Mouse (Mus musculus) stomach, embryonic 16.5 days (tissue): ENCODE measurements around the gene Sart1. TPM values are rescaled to one million over a fixed set of nuclear protein-coding genes. Genes with fewer than 3 reads are reported as not detected.
A peak's percentile ranks its signal among the peaks of the same experiment; 100 is the strongest.

Source experiments
- ATAC-seq: fragments of 200-750 bp; cut with Nextera tagmentation; 2 replicates; pipeline ENCODE4 v1.8.0; 2017; ENCODE audit warnings: moderate number of reproducible peaks, moderate TSS enrichment; ENCODE audit not compliant: insufficient read depth, low FRiP score
- H3K27ac ChIP-seq: fragments of 300-500 bp; sonication (generic); 2 replicates; pipeline ENCODE4 v1.5.1; 2014; ENCODE audit warnings: low read length
- H3K27me3 ChIP-seq: fragments of 300-500 bp; sonication (generic); 2 replicates; pipeline ENCODE4 v1.6.1; 2014; ENCODE audit warnings: low read length, control low read depth, mixed read lengths; ENCODE audit not compliant: control insufficient read depth, insufficient read depth
- H3K36me3 ChIP-seq: fragments of 300-500 bp; sonication (generic); 2 replicates; pipeline ENCODE4 v1.6.1; 2014; ENCODE audit warnings: low read length; ENCODE audit not compliant: control insufficient read depth, insufficient read depth
- H3K4me1 ChIP-seq: fragments of 300-500 bp; sonication (generic); 2 replicates; pipeline ENCODE4 v1.6.1; 2014; ENCODE audit warnings: low read length, control low read depth, mixed read lengths; ENCODE audit not compliant: control insufficient read depth, insufficient read depth
- H3K4me2 ChIP-seq: fragments of 300-500 bp; sonication (generic); 2 replicates; pipeline ENCODE4 v1.6.1; 2014; ENCODE audit warnings: low read depth, low read length, mixed read lengths
- H3K4me3 ChIP-seq: fragments of 300-500 bp; sonication (generic); replicated peaks from 2 replicates; pipeline ENCODE4 v1.5.1; 2014; ENCODE audit warnings: mild to moderate bottlenecking, low read length
- H3K9ac ChIP-seq: fragments of 300-500 bp; sonication (generic); 2 replicates; pipeline ENCODE4 v1.6.1; 2014; ENCODE audit warnings: low read length
- H3K9me3 ChIP-seq: fragments of 300-500 bp; sonication (generic); replicated peaks from 2 replicates; pipeline ENCODE4 v1.6.1; 2016; ENCODE audit warnings: low read length, control low read depth; ENCODE audit not compliant: control insufficient read depth
- WGBS: fragments of 180-500 bp; shearing (Covaris S2); extraction: QIAGEN DNeasy Blood & Tissue Kit; methylation state at CpG from one replicate; pipeline ENCODE4 v1.1.7; 2014; 5-methylcytosine and 5-hydroxymethylcytosine counted together
- polyA plus RNA-seq: library from polyadenylated mRNA; unstranded; fragments of >200 nt; fragmentation: Nextera tagmentation; extraction: Ambion mirVana; gene quantifications from 2 replicates; pipeline ENCODE4 v1.2.1, GENCODE M21; 2015

Sart1 gene
- polyA plus RNA-seq, 1 experiment from 2014 or later: 56.4 TPM

DNA sequence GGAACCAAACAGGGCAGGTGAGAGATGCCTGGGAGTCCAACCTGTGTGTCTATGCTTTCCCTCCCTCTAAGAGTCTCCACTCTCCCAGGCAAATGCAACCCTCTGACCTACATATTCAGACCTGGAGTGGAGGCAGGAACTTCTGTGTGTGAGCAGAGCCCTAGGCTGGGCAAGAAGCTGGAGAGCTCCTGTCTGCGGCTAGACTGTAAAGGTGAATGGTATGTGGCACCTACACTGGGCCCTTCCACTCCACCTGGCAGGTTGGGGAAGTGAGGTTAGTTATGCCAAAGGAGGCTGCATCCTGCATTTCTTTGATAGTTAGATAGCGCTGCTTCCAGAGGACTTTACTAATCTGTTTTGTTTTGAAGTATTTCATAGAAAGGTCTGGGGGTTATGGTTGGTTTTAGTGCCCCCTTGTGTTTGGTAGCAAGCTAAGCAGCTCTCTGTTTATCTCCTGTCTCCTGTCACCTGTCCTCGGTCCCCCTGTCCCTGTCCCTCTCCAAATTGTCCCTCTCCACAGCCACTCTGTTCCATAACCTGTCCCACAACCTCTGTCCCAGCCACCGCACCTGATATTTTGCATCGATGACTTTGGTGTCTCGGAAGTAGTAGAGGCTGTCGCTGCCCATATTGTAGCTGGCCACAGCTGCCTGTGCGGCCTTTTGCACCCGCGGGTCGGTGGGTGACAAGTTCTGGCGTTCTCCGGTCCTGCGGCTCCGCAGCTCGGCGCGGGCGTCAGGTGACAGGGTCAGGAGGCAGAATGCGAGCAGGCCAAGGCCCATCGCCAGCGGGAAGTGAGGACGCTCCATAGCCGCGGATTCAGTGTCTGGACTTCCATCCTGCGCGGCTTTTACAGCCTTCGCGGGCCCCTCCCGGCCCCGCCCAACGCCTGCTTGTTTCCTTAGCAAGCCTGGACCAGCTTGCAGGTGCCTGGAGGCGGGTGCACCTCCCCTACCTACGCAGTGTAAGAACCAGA, 39.7 kb downstream of the Sart1 start:
- Histone ChIP-seq H3K4me2 (peak overlapping the region; percentile 57), H3K4me1 (no peaks in the 10 kb centered on the region), H3K27ac (no peak overlapping the region), H3K9ac (peak overlapping the region; percentile 72), H3K4me3 (peak overlapping the region; percentile 35), H3K27me3 (no peaks in the 10 kb centered on the region), H3K9me3 (no peaks in the 10 kb centered on the region), H3K36me3 (no peaks in the 10 kb centered on the region)
- peak; percentile 45; the same call in 1 of the 2 replicates for ATAC-seq
- WGBS: 5% methylated on average over 34 of the region's 34 CpGs

DNA sequence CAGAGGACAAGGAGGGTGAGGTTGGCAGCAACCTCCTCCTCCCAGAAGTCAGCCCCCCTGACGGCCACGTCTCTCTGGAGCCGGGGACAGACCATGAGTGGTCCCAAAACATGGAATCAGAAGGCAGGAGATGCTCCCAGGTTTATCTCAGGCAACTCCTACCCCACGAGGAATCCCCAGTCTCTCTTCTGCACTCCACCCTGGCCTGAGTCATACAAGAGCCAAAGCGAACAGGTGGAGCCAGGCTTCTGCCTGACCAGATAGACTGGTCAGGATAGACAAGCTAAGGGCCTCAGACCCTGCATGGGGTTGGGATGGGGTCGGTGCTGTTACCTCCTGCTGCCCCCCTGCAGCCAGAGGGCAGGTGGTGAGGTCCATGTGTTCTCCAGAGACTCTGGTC, 40.4 kb downstream of the Sart1 start:
- Histone ChIP-seq H3K9me3 (no peaks in the 10 kb centered on the region), H3K4me2 (no peak overlapping the region), H3K4me1 (no peaks in the 10 kb centered on the region), H3K36me3 (no peaks in the 10 kb centered on the region), H3K9ac (no peak overlapping the region), H3K27ac (no peak overlapping the region), H3K27me3 (no peaks in the 10 kb centered on the region), H3K4me3 (no peak overlapping the region)
- no peak for ATAC-seq
- 72% methylated on average over 6 of the region's 6 CpGs for WGBS

DNA sequence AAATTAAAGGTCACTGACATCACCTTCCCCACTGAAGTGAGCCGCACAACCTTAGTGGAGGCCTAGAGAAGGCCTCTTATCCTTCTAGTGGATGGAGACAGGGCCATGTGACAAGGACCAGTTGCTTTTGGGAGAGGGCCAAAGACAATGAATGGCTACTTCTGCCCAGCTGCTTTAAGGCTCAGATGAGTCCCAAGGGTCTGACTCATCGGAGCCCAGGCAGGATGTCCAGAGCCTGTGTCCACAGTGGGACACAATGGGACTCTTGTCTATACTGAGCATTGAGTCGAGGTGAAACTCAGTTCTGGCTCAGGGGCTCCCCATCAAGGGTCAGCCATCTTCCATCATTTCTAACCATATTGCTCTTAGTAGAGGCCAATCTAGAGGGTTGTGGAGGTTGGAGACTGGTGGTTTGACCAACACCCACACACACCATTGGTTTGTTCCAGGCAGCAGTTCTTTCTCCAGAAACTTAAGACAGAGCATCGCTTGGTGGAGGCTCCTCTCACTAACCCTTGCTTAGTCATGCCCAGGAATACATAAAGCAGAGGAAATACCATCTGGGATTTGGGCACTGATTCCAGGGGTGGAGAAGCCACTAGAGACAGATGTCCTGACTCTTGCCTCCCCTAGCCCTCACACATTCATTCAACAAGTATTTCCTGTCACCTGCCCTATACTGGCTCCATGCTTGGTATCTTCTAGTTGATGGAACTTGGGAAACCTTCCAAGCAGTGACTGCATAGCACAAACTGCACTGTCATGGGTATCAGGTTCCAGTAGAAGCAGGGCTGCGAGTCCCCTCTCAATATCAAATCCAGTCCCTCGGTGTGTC, 43.0 kb downstream of the Sart1 start:
- Histone ChIP-seq H3K36me3 (no peaks in the 10 kb centered on the region), H3K27ac (no peak overlapping the region), H3K9me3 (no peaks in the 10 kb centered on the region), H3K4me1 (no peaks in the 10 kb centered on the region), H3K27me3 (no peaks in the 10 kb centered on the region), H3K4me3 (no peak overlapping the region), H3K4me2 (no peak overlapping the region), H3K9ac (no peak overlapping the region)
- 71% methylated on average over 6 of the region's 6 CpGs for WGBS
- no peak for ATAC-seq

DNA sequence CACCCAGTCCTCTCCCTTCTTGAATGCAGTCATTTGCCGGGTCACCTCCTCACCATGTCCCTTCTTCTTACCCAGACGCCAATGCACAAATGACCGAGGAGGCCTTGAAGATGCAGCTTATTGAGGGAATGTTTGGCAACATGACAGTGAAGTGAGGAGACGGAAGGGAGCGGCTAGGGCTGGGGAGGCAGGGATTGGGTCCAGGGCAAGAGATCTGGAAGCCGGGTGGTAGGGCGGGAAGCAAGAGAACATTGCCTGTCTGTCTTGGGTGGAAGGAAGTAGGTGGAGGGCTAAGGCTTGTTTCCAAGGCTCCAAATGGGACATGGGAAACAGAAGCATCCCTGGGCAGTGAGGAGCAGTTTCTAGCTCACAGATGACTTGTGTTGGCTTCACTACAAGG, 47.1 kb downstream of the Sart1 start:
- H3K9me3 ChIP-seq: no peaks in the 10 kb centered on the region
- no peaks in the 10 kb centered on the region for H3K36me3 ChIP-seq
- H3K27me3 ChIP-seq: no peaks in the 10 kb centered on the region
- no peak overlapping the region for H3K27ac ChIP-seq
- no peak overlapping the region for H3K4me2 ChIP-seq
- H3K4me1 ChIP-seq: no peaks in the 10 kb centered on the region
- no peak overlapping the region for H3K9ac ChIP-seq
- 92% methylated on average over 7 of the region's 7 CpGs for WGBS
- H3K4me3 ChIP-seq: no peak overlapping the region
- ATAC-seq: no peak

DNA sequence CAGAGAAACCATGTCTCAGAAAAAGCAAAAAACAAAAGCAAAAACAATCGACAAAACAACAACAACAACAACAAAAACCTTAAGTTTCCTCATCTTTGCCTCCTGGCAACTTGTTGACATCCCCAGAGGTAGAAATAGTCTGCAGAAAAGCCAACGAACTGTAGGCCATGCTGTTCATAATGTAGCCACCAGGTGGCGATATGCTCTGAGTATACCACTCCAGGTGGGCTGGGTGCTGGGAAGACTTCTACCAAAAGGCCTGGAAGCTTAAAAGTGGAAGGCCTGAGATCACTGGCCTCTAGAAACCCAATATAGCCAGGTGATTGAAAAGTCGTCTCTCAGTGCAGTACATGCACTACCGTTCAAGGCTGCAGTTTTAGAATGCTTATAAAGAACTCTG, 50.5 kb downstream of the Sart1 start:
- H3K4me1 ChIP-seq: no peaks in the 10 kb centered on the region
- H3K9ac ChIP-seq: no peak overlapping the region
- 17% methylated on average over 5 of the region's 5 CpGs for WGBS
- no peak overlapping the region for H3K4me3 ChIP-seq
- ATAC-seq: no peak
- no peak overlapping the region for H3K27ac ChIP-seq
- no peak overlapping the region for H3K4me2 ChIP-seq
- H3K9me3 ChIP-seq: no peaks in the 10 kb centered on the region
- H3K36me3 ChIP-seq: no peaks in the 10 kb centered on the region
- H3K27me3 ChIP-seq: no peaks in the 10 kb centered on the region

DNA sequence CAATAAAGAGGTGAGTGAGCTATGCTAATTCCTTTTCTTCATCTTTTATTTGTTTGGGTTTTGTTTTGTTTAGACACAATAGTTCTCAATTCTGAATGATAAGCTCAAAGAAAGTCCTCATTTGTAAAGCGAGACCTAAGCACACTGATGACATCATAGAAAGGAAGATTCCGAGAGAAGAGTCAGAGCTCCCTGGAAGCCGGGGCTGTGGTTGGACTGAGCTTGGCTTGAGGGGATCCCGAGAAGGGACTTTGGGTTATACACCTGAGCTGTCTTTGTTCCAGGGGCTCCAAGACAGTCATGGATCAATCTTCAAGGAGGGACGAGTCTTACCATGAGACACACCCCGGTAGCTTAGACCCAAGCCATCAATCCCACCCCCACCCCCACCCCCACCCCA, 53.1 kb downstream of the Sart1 start, which contains the start of gene Catsper1:
TSS of gene Catsper1 (plus strand) at position 301 of the 400 bp plus-strand sequence.
- 85% methylated on average over 6 of the region's 6 CpGs for WGBS
- Histone ChIP-seq H3K4me2 (no peak within 1 kb of the TSS), H3K4me3 (no peak within 1 kb of the TSS), H3K9me3 (no peaks in the 10 kb centered on the region), H3K9ac (no peak within 1 kb of the TSS), H3K4me1 (no peaks in the 10 kb centered on the region), H3K27ac (no peak within 1 kb of the TSS), H3K27me3 (no peaks in the 10 kb centered on the region), H3K36me3 (no peaks in the 10 kb centered on the region)
- ATAC-seq: no peak

DNA sequence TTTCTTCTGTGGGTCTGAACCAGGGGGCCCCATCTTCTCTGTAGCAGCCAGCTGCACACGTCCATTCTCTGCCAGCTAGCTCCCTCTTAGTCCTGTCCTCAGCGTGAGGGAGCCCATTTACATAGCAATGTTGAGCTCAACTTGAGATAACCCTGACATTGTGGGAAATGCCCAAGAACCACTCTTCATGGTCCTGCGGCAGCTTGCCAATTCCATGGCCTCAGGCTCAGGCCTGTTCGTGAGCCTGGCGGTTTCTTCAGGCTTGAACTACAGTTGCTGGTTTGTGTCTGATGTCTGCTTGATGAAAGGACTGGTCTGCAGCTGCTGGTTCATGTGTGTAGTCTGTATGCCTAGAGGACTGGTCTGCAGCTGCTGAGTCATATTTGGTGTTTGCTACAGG, 53.8 kb downstream of the Sart1 start:
- no peak; the same call in 1 of the 2 replicates for ATAC-seq
- Histone ChIP-seq H3K27ac (no peak overlapping the region), H3K36me3 (no peaks in the 10 kb centered on the region), H3K27me3 (no peaks in the 10 kb centered on the region), H3K9me3 (no peaks in the 10 kb centered on the region), H3K4me2 (no peak overlapping the region), H3K9ac (no peak overlapping the region), H3K4me1 (no peaks in the 10 kb centered on the region), H3K4me3 (no peak overlapping the region)
- WGBS: 66% methylated on average over 5 of the region's 5 CpGs

DNA sequence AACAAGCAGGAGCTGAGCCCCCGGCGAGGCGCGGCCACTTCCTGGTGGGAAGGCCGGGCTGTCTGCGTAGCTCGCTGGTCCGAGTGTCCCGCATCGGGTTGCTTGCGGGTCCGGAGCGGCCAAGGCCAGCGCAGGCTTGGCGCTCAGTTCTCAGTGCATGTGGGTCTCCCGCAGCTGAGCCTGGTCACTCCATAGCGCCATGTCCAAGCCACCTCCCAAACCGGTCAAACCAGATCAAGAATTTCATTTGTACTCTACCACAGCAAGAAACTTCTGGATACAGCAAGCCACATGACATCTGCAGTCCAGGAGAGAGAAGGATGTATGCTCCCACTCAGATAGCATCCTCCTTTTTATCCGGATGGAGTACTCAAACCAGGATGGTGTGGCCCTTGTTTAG, 60.5 kb downstream of the Sart1 start:
- Histone ChIP-seq H3K27ac (no peak overlapping the region), H3K27me3 (no peaks in the 10 kb centered on the region), H3K4me1 (no peaks in the 10 kb centered on the region), H3K9ac (no peak overlapping the region), H3K36me3 (no peaks in the 10 kb centered on the region), H3K4me3 (no peak overlapping the region), H3K4me2 (peak overlapping the region; percentile 10; the same call in 1 of the 2 replicates), H3K9me3 (no peaks in the 10 kb centered on the region)
- ATAC-seq: peak; percentile 33; the same call in 1 of the 2 replicates
- WGBS: 64% methylated on average over 19 of the region's 19 CpGs
